Mouse (Mus musculus) testis, adult 2 months (tissue): ENCODE data around the gene C530008M17Rik. TPM values are rescaled to one million over a fixed set of nuclear protein-coding genes. Genes with fewer than 3 reads are reported as not detected.
A peak's percentile ranks its signal among the peaks of the same experiment; 100 is the strongest.

Experiments
- H3K27ac ChIP-seq: fragments of 200-500 bp; 2 replicates; pipeline ENCODE4 v1.5.1; 2012; ENCODE audit warnings: low read depth, low read length; ENCODE audit not compliant: control insufficient read depth, insufficient read depth
- H3K27me3 ChIP-seq: fragments of 200-500 bp; 2 replicates; pipeline ENCODE4 v1.6.1; 2012; ENCODE audit warnings: mild to moderate bottlenecking, low read length, moderate library complexity; ENCODE audit not compliant: control insufficient read depth, insufficient read depth
- H3K36me3 ChIP-seq: fragments of 200-500 bp; 2 replicates; pipeline ENCODE4 v1.6.1; 2012; ENCODE audit warnings: mild to moderate bottlenecking, low read length; ENCODE audit not compliant: control insufficient read depth, insufficient read depth
- H3K4me1 ChIP-seq: fragments of 200-500 bp; 2 replicates; pipeline ENCODE4 v1.6.1; 2012; ENCODE audit warnings: low read length; ENCODE audit not compliant: control insufficient read depth, insufficient read depth
- H3K4me3 ChIP-seq: fragments of 200-500 bp; 2 replicates; pipeline ENCODE4 v1.5.1; 2012; ENCODE audit warnings: low read depth, mild to moderate bottlenecking, low read length, moderate library complexity, mixed read lengths; ENCODE audit not compliant: control insufficient read depth
- CTCF ChIP-seq: fragments of 200-500 bp; IDR thresholded peaks from 2 replicates; pipeline ENCODE4 v1.5.1; 2012; ENCODE audit warnings: low read depth, mild to moderate bottlenecking, inconsistent platforms, low read length, moderate library complexity; ENCODE audit not compliant: control insufficient read depth, insufficient read depth, insufficient replicate concordance
- POLR2A ChIP-seq: fragments of 200-500 bp; IDR thresholded peaks from 2 replicates; pipeline ENCODE4 v1.6.1; 2012; ENCODE audit warnings: low read depth, mild to moderate bottlenecking, inconsistent platforms, low read length, moderate library complexity; ENCODE audit not compliant: control insufficient read depth
- polyA plus RNA-seq: library from polyadenylated mRNA; depleted of rRNA; stranded (reverse); fragments of >200 nt; gene quantifications from 2 replicates; pipeline ENCODE4 v1.2.3, GENCODE M21; 2012

The C530008M17Rik gene
- polyA plus RNA-seq, 1 experiment = 187 TPM

DNA sequence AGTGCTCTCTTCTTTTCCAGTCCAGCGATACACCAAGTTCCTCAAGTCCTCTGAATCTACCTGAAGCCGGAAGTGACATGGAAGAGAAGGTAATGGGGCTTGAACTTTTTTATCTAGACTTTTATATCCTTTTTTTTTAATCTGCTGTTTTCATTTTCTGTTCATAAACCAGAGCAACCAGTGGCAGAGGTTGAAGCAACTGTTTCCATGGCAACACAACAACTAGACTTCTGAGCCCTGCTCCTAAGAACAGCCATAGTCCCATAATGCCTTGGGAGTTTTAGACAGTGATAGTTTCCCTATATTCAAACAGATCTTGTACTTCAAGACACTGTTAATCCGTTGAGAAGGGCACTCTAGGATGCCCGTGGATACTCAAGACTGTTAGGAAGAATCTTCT is 195.0 kb downstream of the C530008M17Rik start:
- Histone ChIP-seq H3K4me1 (peaks cover 17% of the 10 kb centered on the region), H3K4me3 (no peak overlapping the region), H3K27me3 (no peaks in the 10 kb centered on the region; the same call in 1 of the 2 replicates), H3K27ac (no peak overlapping the region), H3K36me3 (no peaks in the 10 kb centered on the region)
- TF ChIP-seq POLR2A = no peak
- no peak for TF ChIP-seq CTCF

DNA sequence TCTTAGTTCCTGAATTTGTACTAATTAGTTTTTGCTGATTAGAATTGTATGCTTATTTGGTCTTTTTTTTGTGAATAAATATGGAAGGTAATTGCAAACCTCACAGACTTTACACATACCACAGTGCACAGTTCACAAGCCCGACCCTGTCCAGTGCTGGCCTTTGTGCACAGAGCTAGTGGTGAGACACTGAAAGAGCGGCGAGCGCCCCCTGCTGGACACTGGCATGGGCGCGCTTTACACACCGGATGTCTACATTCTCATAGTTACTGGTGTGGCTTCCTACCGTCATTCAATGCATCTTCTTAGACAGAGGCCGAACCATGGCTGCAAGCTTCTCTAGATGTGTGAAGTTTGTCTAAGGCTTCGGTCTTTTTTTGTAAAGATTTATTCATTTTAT is 197.2 kb downstream of the C530008M17Rik start:
- H3K4me1 ChIP-seq = peaks cover 40% of the 10 kb centered on the region
- no peak overlapping the region for H3K27ac ChIP-seq
- H3K4me3 ChIP-seq = no peak overlapping the region
- no peaks in the 10 kb centered on the region for H3K36me3 ChIP-seq
- H3K27me3 ChIP-seq = no peaks in the 10 kb centered on the region; the same call in 1 of the 2 replicates
- peak; percentile 89; the same call in 1 of the 2 replicates for TF ChIP-seq CTCF
- no peak for TF ChIP-seq POLR2A

- no peak for TF ChIP-seq POLR2A
- no peak for TF ChIP-seq CTCF
- Histone ChIP-seq H3K27ac (no peak overlapping the region), H3K27me3 (no peaks in the 10 kb centered on the region; the same call in 1 of the 2 replicates), H3K4me1 (peaks cover 37% of the 10 kb centered on the region), H3K36me3 (no peaks in the 10 kb centered on the region), H3K4me3 (peak overlapping the region; percentile 1)
Observed at GRCm38 (mm10) chr5:76855829-76856600, 199.7 kb downstream of the C530008M17Rik start.

DNA sequence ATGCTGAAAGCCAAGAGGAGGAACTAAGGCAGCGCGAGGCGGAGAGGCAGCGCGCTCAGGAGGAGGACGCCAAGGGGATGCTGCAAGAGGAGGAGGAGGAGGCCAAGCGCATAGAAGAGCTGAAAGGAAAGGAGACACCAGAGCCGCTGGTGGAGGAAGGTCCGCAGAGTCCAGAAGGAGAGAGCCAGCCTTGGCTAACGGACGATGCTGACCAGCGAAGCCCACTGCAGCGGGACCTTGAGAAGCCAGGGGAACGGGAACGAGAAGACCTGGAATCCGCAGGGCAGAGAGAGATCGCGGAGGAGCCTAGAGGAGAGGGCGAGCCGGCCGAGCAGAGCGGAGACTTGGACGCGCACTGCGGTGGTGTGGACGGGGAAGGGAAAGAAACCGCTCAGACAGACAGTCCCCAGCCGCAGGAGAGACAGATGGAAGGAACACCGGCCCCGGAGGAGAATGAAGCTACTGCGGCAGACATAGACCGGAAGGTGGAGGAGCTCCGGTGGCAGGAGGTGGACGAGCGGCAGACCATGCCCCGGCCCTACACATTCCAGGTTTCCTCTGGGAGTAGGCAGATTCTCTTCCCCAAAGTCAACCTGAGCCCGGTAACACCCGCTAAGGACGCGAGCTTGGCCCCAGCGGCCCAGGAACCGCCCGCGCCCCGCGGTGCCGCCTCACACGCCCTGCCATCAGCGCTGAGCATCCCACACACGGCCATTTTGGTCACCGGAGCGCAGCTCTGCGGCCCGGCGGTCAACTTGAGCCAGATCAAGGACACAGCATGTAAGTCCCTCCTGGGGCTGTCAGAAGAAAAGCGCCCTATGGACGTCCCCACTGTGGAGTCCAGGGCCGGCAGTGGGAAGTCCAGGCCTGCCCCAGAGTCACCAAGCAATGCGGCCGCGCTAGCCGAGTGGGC is 201.0 kb downstream of the C530008M17Rik start:
- TF ChIP-seq POLR2A = no peak
- TF ChIP-seq CTCF = no peak
- Histone ChIP-seq H3K36me3 (no peaks in the 10 kb centered on the region), H3K4me1 (peaks cover 37% of the 10 kb centered on the region), H3K4me3 (peak overlapping the region; percentile 63), H3K27ac (no peak overlapping the region), H3K27me3 (no peaks in the 10 kb centered on the region; the same call in 1 of the 2 replicates)

GRCm38 (mm10) chr5:76858444-76858843 is 202.1 kb downstream of the C530008M17Rik start:
- H3K4me1 ChIP-seq = peaks cover 37% of the 10 kb centered on the region
- no peaks in the 10 kb centered on the region for H3K36me3 ChIP-seq
- no peaks in the 10 kb centered on the region; the same call in 1 of the 2 replicates for H3K27me3 ChIP-seq
- peak overlapping the region; percentile 63 for H3K4me3 ChIP-seq
- no peak for TF ChIP-seq POLR2A
- TF ChIP-seq CTCF = no peak
- H3K27ac ChIP-seq = no peak overlapping the region

DNA sequence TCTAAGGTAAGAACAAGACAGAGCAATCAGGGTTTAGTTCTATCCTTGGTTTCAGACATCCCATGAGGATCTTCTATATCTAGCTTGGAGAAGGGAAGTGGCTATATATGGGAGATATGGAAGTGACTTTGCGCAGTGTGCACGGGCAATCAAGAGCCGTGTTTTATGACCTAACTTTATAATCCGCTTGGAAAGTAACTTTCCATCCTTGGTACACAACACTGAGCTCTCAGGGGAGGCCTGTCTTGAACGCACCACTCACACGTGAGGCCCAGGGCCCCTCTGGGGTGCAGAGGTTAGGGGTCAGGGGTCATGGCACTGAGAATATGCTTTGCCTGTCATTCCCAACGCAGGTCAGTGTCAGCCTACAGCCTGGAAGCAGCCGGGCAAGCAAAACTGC is 210.5 kb downstream of the C530008M17Rik start:
- Histone ChIP-seq H3K27ac (no peak overlapping the region), H3K4me3 (no peak overlapping the region), H3K27me3 (no peaks in the 10 kb centered on the region), H3K4me1 (no peaks in the 10 kb centered on the region; the same call in 1 of the 2 replicates), H3K36me3 (no peaks in the 10 kb centered on the region; the same call in 1 of the 2 replicates)
- TF ChIP-seq CTCF (no peak), POLR2A (no peak)
